Mouse (Mus musculus) heart, embryonic 14.5 days (tissue): ENCODE results near the gene Lpcat1. TPM values are rescaled to one million over a fixed set of nuclear protein-coding genes. Genes with fewer than 3 reads are reported as not detected.
A peak's percentile ranks its signal among the peaks of the same experiment; 100 is the strongest.

Experiments used
- ATAC-seq: fragments of 200-750 bp; cut with Nextera tagmentation; 2 replicates; pipeline ENCODE4 v1.8.0; 2017; ENCODE audit warnings: low read depth, moderate TSS enrichment; ENCODE audit not compliant: insufficient number of reproducible peaks, insufficient read depth, low FRiP score
- H3K27ac ChIP-seq, 2 experiments: fragments of 200-500 bp in 1 of 2; fragments of 300-500 bp in 1 of 2; sonication (generic) in 1 of 2; replicated peaks in 1 of 2; 2 replicates each; pipeline ENCODE4 v1.5.1; 2012 to 2014; ENCODE audit warnings: low read depth in 2 of 2, low read length in 2 of 2, control low read depth in 1 of 2, mild to moderate bottlenecking in 1 of 2, mixed read lengths in 1 of 2; ENCODE audit not compliant: control insufficient read depth in 1 of 2, insufficient read depth in 1 of 2
- H3K27me3 ChIP-seq: fragments of 300-500 bp; sonication (generic); 2 replicates; pipeline ENCODE4 v1.6.1; 2014; ENCODE audit warnings: mild to moderate bottlenecking, low read length, control low read depth; ENCODE audit not compliant: control insufficient read depth, insufficient read depth
- H3K36me3 ChIP-seq: fragments of 300-500 bp; sonication (generic); 2 replicates; pipeline ENCODE4 v1.6.1; 2014; ENCODE audit warnings: mild to moderate bottlenecking, control low read depth, low read length, mixed read lengths; ENCODE audit not compliant: control insufficient read depth, insufficient read depth
- H3K4me1 ChIP-seq, 2 experiments: fragments of 200-500 bp in 1 of 2; fragments of 300-500 bp in 1 of 2; sonication (generic) in 1 of 2; 2 replicates each; pipeline ENCODE4 v1.6.1; 2012 to 2014; ENCODE audit warnings: low read length in 2 of 2, control low read depth in 1 of 2, mixed read lengths in 1 of 2; ENCODE audit not compliant: control insufficient read depth in 2 of 2, insufficient read depth in 2 of 2
- H3K4me2 ChIP-seq: fragments of 300-500 bp; sonication (generic); 2 replicates; pipeline ENCODE4 v1.6.1; 2014; ENCODE audit warnings: mild to moderate bottlenecking, low read length
- H3K4me3 ChIP-seq, 2 experiments: fragments of 200-500 bp in 1 of 2; fragments of 300-500 bp in 1 of 2; sonication (generic) in 1 of 2; 2 replicates each; pipeline ENCODE4 v1.5.1; 2012 to 2014; ENCODE audit warnings: low read length in 2 of 2, mild to moderate bottlenecking in 2 of 2, control low read depth in 1 of 2, low read depth in 1 of 2, moderate library complexity in 1 of 2; ENCODE audit not compliant: control insufficient read depth in 1 of 2, insufficient read depth in 1 of 2
- H3K9ac ChIP-seq: fragments of 300-500 bp; sonication (generic); 2 replicates; pipeline ENCODE4 v1.6.1; 2014; ENCODE audit warnings: mild to moderate bottlenecking, low read length
- H3K9me3 ChIP-seq: fragments of 300-500 bp; sonication (generic); 2 replicates; pipeline ENCODE4 v1.6.1; 2016; ENCODE audit warnings: low read length, control low read depth; ENCODE audit not compliant: control insufficient read depth
- WGBS: fragments of 180-500 bp; shearing (Covaris S2); extraction: QIAGEN DNeasy Blood & Tissue Kit; methylation state at CpG from one replicate; pipeline ENCODE4 v1.1.7; 2014; 5-methylcytosine and 5-hydroxymethylcytosine counted together
- polyA plus RNA-seq: library from polyadenylated mRNA; unstranded; fragments of >200 nt; fragmentation: Nextera tagmentation; extraction: Ambion mirVana; gene quantifications from 2 replicates; pipeline ENCODE4 v1.2.1, GENCODE M21; 2014

The Lpcat1 gene
- polyA plus RNA-seq, 1 experiment from 2014 or later = 19.1 TPM

- ATAC-seq = 0 out of 2 replicates have a peak, but pooled peaks have one; percentile 27
- 15% methylated on average over 13 of the region's 13 CpGs for WGBS
- H3K36me3 ChIP-seq = no peaks in the 10 kb centered on the region
- no peaks in the 10 kb centered on the region for H3K9me3 ChIP-seq
- H3K4me2 ChIP-seq = peak overlapping the region; percentile 87
- H3K27me3 ChIP-seq = peaks cover 42% of the 10 kb centered on the region
- peak overlapping the region; percentile 47 to 51 for H3K4me3 ChIP-seq
- H3K27ac ChIP-seq = no peak overlapping the region
- peaks cover 4 to 8% of the 10 kb centered on the region in 2 experiments; a peak in 2 of 4 replicates for H3K4me1 ChIP-seq
- H3K9ac ChIP-seq = peak overlapping the region; percentile 54
These were observed 69.8 kb downstream of the Lpcat1 start for GRCm38 (mm10) chr13:73536824-73537223.

- Histone ChIP-seq H3K27ac (no peak overlapping the region), H3K9me3 (no peaks in the 10 kb centered on the region), H3K36me3 (no peaks in the 10 kb centered on the region), H3K4me3 (no peak overlapping the region), H3K9ac (no peak overlapping the region), H3K4me1 (0 out of 4 replicates have a peak, but pooled peaks cover 0 to 3% of the 10 kb centered on the region in 2 experiments), H3K27me3 (no peaks in the 10 kb centered on the region), H3K4me2 (no peak overlapping the region)
- 84% methylated on average over 5 of the region's 5 CpGs for WGBS
- no peak for ATAC-seq
These were observed 97.2 kb downstream of the Lpcat1 start for GRCm38 (mm10) chr13:73564201-73564600.

Other genes with a start within 250 kb of the Lpcat1 start
- 43.3 and 47.3 TPM in 2 replicates for gene Irx4, start 206.7 kb upstream of the Lpcat1 start, polyA plus RNA-seq
- gene Mrpl36, start 138.7 kb upstream of the Lpcat1 start, polyA plus RNA-seq = 173 and 176 TPM in 2 replicates
- gene Ndufs6, start 138.7 kb upstream of the Lpcat1 start, polyA plus RNA-seq = 792 and 837 TPM in 2 replicates
- gene Slc6a3, start 69.5 kb downstream of the Lpcat1 start, polyA plus RNA-seq = 0.05 and 0.09 TPM in 2 replicates
- gene Clptm1l, start 136.8 kb downstream of the Lpcat1 start, polyA plus RNA-seq = 103 and 113 TPM in 2 replicates
- 1.5 and 1.8 TPM in 2 replicates for gene Tert, start 159.7 kb downstream of the Lpcat1 start, polyA plus RNA-seq
- not detected in 2 replicates for gene Slc6a18, start 210.8 kb downstream of the Lpcat1 start, polyA plus RNA-seq
- not detected in 2 replicates for gene Slc6a19, start 237.7 kb downstream of the Lpcat1 start, polyA plus RNA-seq